Mouse (Mus musculus): Measurements from ENCODE around the gene Dnah9. TPM values are rescaled to one million over a fixed set of nuclear protein-coding genes. Genes with fewer than 3 reads are reported as not detected.

Dnah9 gene
- total and polyA plus RNA-seq, 3 experiments, result 0.11 to 0.20 (median 0.13) TPM

DNA sequence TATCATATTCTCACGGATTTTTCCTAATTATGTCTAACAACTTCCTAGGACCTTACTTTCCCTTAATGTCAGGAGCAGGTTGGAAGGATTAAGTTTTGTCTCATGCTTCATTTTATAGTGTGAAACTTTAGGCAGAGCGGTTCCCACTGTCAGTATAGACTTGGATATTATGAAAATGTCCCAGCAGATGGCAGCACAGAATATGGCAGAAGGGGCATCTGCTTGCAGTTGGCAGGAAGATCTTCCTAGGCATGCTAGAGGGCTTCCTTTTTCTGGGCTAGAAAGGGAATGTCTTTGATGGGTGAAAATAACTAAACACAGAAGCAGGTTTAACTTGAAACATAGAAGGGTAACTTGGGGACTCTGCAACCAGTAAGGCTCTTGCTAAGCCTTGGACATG lies 262.9 kb downstream of the Dnah9 start:
- H3K79me2 ChIP-seq (replicated peaks; ENCODE audit: control insufficient read depth, extremely low read depth, insufficient read depth, poor library complexity, severe bottlenecking), result no peaks in the 10 kb centered on the region
- in situ Hi-C loops (cut with MboI; ENCODE audit: low pct_ligation_motif_present, low pct_unique_long_range_greater_than_20kb, low sequenced_read_pairs) (no loop called here), dilution Hi-C loops (cut with MboI; ENCODE audit: extremely low pct_ligation_motif_present, extremely low pct_unique_long_range_greater_than_20kb, low sequenced_read_pairs) (no loop called here)
- no peak overlapping the region for H3K4me3 ChIP-seq (replicated peaks in 1 of 3; ENCODE audit: low read depth in 2 of 3, low read length in 2 of 3, poor library complexity in 1 of 3)
- H3K9ac ChIP-seq (ENCODE audit: insufficient read depth, low read depth), result no peak overlapping the region
- H3K4me2 ChIP-seq (ENCODE audit: insufficient read depth, low read depth, poor library complexity, severe bottlenecking), result no peak overlapping the region
- peak; percentile 33 for DNase-seq (ENCODE audit: extremely low read depth)
- H3K36me3 ChIP-seq (replicated peaks in 1 of 2; ENCODE audit: control insufficient read depth in 1 of 2, insufficient read depth in 1 of 2, low read length in 1 of 2), result no peaks in the 10 kb centered on the region
- H3K4me1 ChIP-seq (ENCODE audit: control insufficient read depth in 1 of 2, insufficient read depth in 2 of 2), result peaks cover 0 to 9% of the 10 kb centered on the region in 2 experiments; a peak in 2 of 4 replicates
- H3K27me3 ChIP-seq (replicated peaks), result no peaks in the 10 kb centered on the region
- TF ChIP-seq MAX (IDR thresholded peaks at IDR 0.05; ENCODE audit: low read length), result no peak
- TF ChIP-seq POLR2AphosphoS2 (IDR thresholded peaks at IDR 0.05; ENCODE audit: low read depth, low read length), result no peak
- peak; percentile 59 for TF ChIP-seq RAD21 (IDR thresholded peaks at IDR 0.05; ENCODE audit: low read depth, low read length)
- peak; percentile 61 for TF ChIP-seq SMC3 (IDR thresholded peaks at IDR 0.05; ENCODE audit: low read depth, low read length)
- TF ChIP-seq CTCF (conservative IDR thresholded peaks at IDR 0.05 in 1 of 2, IDR thresholded peaks at IDR 0.05 in 1 of 2; ENCODE audit: low read depth in 2 of 2, low read length in 2 of 2), result peak; percentile 7 to 66; a peak in 2 of 4 replicates
- H3K9me3 ChIP-seq (replicated peaks; ENCODE audit: low read length), result no peaks in the 10 kb centered on the region
- no peak overlapping the region for H3K27ac ChIP-seq (ENCODE audit: insufficient read depth, low read depth)

DNA sequence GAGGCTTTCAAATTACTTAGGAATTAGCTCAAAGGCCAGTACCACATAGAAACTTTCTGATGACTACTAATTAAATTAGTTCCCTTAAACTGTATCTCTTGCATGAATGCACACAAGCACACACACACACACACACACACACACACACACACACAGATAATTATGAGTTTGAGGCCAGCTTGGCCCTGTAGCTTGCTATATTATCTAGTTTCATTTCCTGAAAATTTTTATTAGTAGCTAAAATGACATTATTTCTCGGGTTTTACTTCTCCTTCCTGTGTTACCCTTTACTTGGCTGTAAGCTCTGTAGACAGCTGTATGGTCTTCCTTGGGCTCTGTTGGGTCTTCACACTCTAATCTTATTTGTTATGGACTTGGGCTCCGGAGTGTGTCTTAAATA lies 264.4 kb downstream of the Dnah9 start:
- Histone ChIP-seq H3K9ac (ENCODE audit: insufficient read depth, low read depth) (no peak overlapping the region), H3K27me3 (replicated peaks) (no peaks in the 10 kb centered on the region)

GRCm38 (mm10) chr11:65881465-65881864 lies 286.9 kb downstream of the Dnah9 start:
- in situ Hi-C loops (cut with MboI; ENCODE audit: low pct_ligation_motif_present, low pct_unique_long_range_greater_than_20kb, low sequenced_read_pairs), result no loop called here
- Histone ChIP-seq H3K9ac (ENCODE audit: insufficient read depth, low read depth) (no peak overlapping the region), H3K79me2 (replicated peaks; ENCODE audit: control insufficient read depth, extremely low read depth, insufficient read depth, poor library complexity, severe bottlenecking) (no peaks in the 10 kb centered on the region), H3K27me3 (replicated peaks) (no peaks in the 10 kb centered on the region), H3K4me1 (ENCODE audit: control insufficient read depth in 1 of 2, insufficient read depth in 2 of 2) (no peaks in the 10 kb centered on the region), H3K4me3 (replicated peaks in 1 of 3; ENCODE audit: low read depth in 2 of 3, low read length in 2 of 3, poor library complexity in 1 of 3) (no peak overlapping the region), H3K9me3 (replicated peaks; ENCODE audit: low read length) (no peaks in the 10 kb centered on the region), H3K4me2 (ENCODE audit: insufficient read depth, low read depth, poor library complexity, severe bottlenecking) (no peak overlapping the region), H3K27ac (ENCODE audit: insufficient read depth, low read depth) (no peak overlapping the region), H3K36me3 (replicated peaks in 1 of 2; ENCODE audit: control insufficient read depth in 1 of 2, insufficient read depth in 1 of 2, low read length in 1 of 2) (no peaks in the 10 kb centered on the region)
- DNase-seq (ENCODE audit: extremely low read depth), result no peak
- dilution Hi-C loops (cut with MboI; ENCODE audit: extremely low pct_ligation_motif_present, extremely low pct_unique_long_range_greater_than_20kb, low sequenced_read_pairs), result no loop called here
- TF ChIP-seq ZNF384 (IDR thresholded peaks at IDR 0.05; ENCODE audit: low read depth, low read length) (no peak), TCF12 (IDR thresholded peaks at IDR 0.05; ENCODE audit: low read depth, low read length) (no peak), ELF1 (IDR thresholded peaks at IDR 0.05; ENCODE audit: low read depth, low read length) (no peak), ZKSCAN1 (IDR thresholded peaks at IDR 0.05; ENCODE audit: borderline replicate concordance, low read depth, low read length) (no peak), CHD2 (IDR thresholded peaks at IDR 0.05; ENCODE audit: low read length) (no peak), MAX (IDR thresholded peaks at IDR 0.05; ENCODE audit: low read length) (no peak), RCOR1 (conservative IDR thresholded peaks at IDR 0.05; ENCODE audit: low read depth, low read length) (no peak), BHLHE40 (IDR thresholded peaks at IDR 0.05; ENCODE audit: low read depth, low read length) (no peak), KAT2A (IDR thresholded peaks at IDR 0.05; ENCODE audit: insufficient replicate concordance, low read length) (no peak), JUN (IDR thresholded peaks at IDR 0.05; ENCODE audit: insufficient read depth, low read depth, low read length) (no peak), MAFK (IDR thresholded peaks at IDR 0.05; ENCODE audit: insufficient replicate concordance, low read length) (no peak), MYC (IDR thresholded peaks at IDR 0.05; ENCODE audit: low read depth, low read length) (no peak), ZMIZ1 (IDR thresholded peaks at IDR 0.05; ENCODE audit: low read depth, low read length) (no peak), ZC3H11A (IDR thresholded peaks at IDR 0.05; ENCODE audit: low read depth, low read length) (no peak)

More for the DNA sequence above, 264.4 kb downstream of the Dnah9 start:
- peaks cover 0 to 9% of the 10 kb centered on the region in 2 experiments; a peak in 2 of 4 replicates for H3K4me1 ChIP-seq (ENCODE audit: control insufficient read depth in 1 of 2, insufficient read depth in 2 of 2)
- TF ChIP-seq EP300 (IDR thresholded peaks at IDR 0.05; ENCODE audit: low read length) (peak; percentile 33; the same call in 1 of the 2 replicates), SIN3A (IDR thresholded peaks at IDR 0.05; ENCODE audit: low read length) (no peak)
- H3K4me3 ChIP-seq (replicated peaks in 1 of 3; ENCODE audit: low read depth in 2 of 3, low read length in 2 of 3, poor library complexity in 1 of 3), result no peak overlapping the region
- no peak overlapping the region for H3K4me2 ChIP-seq (ENCODE audit: insufficient read depth, low read depth, poor library complexity, severe bottlenecking)
- no peaks in the 10 kb centered on the region for H3K36me3 ChIP-seq (replicated peaks in 1 of 2; ENCODE audit: control insufficient read depth in 1 of 2, insufficient read depth in 1 of 2, low read length in 1 of 2)
- dilution Hi-C loops (cut with MboI; ENCODE audit: extremely low pct_ligation_motif_present, extremely low pct_unique_long_range_greater_than_20kb, low sequenced_read_pairs) (no loop called here), in situ Hi-C loops (cut with MboI; ENCODE audit: low pct_ligation_motif_present, low pct_unique_long_range_greater_than_20kb, low sequenced_read_pairs) (no loop called here)
- DNase-seq (ENCODE audit: extremely low read depth), result peak; percentile 13
- H3K27ac ChIP-seq (ENCODE audit: insufficient read depth, low read depth), result no peak overlapping the region
- no peaks in the 10 kb centered on the region for H3K9me3 ChIP-seq (replicated peaks; ENCODE audit: low read length)
- no peaks in the 10 kb centered on the region for H3K79me2 ChIP-seq (replicated peaks; ENCODE audit: control insufficient read depth, extremely low read depth, insufficient read depth, poor library complexity, severe bottlenecking)
